Mouse (Mus musculus) ovary, postnatal 10 days (tissue): Measurements from ENCODE around the gene Xdh.

ENCODE experiments used
- DNase-seq: peaks from one replicate; pipeline ENCODE4 v3.0.0; 2022; ENCODE audit warnings: low spot score

Gene Xdh

DNA sequence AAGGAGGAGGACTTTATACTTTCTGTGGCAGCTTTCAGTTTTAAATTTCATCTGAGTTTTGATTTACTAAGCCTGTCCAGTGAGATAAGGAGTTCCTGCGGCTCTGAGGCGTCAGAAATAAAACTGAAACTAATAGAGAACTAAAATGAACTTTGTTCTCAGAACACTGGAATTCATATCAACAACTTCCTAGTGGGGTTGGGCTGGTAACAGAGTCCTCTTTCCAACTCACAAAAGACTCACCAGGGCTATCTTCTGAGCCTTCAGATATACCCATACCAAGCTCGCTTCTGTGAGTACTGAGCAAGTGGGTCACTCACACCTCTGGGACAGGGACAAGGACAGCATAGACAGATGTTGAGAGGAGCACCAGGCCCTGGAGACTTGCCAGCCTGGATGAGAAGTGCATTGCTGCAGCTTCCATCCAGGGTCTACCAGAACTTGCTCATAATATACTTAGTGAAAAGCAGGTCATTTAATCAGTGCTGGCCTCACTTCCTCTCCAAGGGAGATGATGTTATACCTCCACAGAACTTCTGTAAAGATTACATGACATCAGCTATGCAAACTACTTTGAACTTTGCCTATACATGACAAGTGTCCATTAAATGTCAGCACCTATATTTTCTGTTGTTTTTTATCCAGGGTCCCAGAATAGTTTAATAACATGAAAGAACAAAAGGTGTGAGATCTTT is 7.6 kb downstream of the Xdh start:
- DNase-seq = no peak

GRCm38 (mm10) chr17:73941816-73942215 is 8.2 kb downstream of the Xdh start:
- no peak for DNase-seq

DNA sequence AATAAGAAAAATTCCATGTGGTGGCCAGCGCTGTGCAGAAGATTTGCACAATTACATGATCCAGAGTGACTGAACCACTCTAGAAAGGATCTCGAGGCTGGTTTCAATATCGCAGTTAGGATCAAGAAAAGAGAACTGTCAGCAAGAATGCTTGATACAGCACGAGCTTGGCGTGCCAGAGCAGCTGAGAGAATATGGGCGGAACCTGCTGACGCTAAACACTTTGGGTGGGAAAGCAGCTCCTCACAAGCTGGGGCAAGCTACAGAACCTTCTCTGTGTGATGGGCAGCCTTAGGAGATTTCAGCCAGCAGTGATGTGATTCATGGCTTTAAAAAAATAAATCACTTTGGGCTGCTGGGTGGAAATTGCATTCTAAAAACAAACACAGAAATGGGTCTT is 12.9 kb downstream of the Xdh start:
- no peak for DNase-seq

GRCm38 (mm10) chr17:73935163-73935562 is 14.8 kb downstream of the Xdh start:
- no peak for DNase-seq

DNA sequence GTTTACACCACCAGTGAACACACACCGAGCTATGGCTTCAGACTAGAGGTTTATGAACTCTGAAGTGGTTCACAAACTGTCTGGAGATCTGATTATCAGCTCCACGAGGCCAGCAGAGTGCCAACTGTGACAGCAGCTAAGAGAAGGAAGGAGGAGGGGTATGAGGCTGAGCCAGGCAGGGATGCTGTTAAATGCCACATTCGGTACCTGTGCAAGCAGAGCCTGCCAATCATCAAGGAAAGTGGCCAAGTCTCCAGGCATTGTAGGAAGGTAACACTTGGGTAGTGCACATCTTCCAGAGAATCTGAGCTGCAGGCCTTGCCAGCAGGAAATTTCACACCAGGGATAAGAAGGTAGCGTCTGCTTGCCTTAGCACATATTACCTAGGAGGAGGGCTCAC is 15.7 kb downstream of the Xdh start:
- DNase-seq = no peak

DNA sequence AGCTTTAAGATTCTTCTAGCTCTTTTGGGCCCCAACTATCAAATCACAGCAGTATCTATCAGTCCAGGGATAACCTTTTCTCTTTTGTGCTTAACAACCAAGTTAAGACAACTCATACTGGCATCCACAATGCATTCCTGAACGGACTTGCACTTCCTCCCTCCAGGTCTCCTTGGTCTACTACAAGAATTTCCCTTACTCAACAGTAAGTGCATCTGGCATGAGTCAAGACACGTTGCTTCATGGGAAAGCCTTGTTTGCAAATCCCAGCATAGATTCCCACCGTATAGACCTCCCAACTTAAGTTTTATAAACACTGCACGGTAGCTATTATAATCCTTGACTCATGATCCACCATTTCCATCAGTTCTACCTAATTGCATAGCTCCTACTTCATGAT is 16.4 kb downstream of the Xdh start:
- no peak for DNase-seq

GRCm38 (mm10) chr17:73932497-73933059 is 17.4 kb downstream of the Xdh start:
- DNase-seq = no peak

DNA sequence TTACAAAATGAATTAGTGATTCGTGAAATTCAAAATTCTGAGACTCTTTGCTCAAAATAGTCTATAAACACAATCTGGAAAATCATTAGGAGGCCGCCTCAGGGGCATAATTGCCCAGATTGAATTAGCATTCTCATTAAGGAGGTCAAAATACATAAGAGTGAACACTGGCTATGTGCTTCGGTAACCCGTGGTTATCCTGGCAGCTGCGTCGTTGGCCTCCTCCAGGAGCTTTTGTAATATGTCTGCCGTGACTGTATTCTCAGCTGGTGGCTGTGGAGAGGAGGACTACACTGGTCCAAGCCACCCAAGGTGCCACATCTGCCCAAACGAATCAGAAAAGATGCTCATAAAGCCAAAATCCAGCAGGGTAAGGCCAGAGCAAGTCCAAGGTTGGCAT is 30.5 kb downstream of the Xdh start:
- no peak for DNase-seq

- no peak for DNase-seq
Measured at GRCm38 (mm10) chr17:73918944-73919381, 31.0 kb downstream of the Xdh start.

DNA sequence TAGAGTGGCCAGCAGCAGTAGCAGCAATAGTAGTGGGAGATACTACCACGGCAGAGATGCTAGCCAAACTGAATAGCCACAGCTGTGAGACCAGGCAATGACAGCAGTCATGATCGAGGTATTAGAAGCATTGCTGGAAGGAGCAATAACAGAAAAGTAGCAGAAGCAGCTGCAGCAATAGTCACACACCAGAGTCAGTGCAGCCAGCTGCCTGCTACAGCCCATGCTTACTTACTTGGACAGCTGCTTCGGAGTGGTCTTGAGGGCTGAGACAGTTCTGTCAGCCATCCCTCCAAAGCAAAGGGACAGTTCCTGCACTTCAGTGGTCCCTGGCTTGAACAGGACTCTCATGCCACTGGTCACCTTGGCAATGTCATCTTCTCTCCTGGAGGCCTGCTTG is 31.9 kb downstream of the Xdh start:
- no peak for DNase-seq

GRCm38 (mm10) chr17:73917713-73918112 is 32.3 kb downstream of the Xdh start:
- DNase-seq = no peak

DNA sequence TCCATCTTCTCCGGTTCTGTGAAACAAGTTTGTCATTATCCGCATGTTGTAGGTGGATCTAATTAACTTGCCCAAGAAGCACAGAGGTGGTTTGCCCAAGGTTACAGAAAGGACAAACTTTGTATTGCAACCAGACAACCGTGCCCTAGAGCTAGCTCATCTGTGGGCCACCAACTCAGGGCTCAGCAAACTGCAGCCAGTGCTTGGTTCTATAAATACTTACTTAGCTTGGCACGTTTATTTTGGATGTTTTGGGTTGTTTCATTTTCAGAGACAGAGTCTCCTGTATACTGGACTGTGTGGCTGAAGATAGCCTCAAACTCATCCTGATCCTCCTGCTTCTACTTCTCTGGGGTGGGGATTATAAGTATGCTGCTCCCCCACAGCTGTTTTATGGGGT is 35.3 kb downstream of the Xdh start:
- DNase-seq = no peak

DNA sequence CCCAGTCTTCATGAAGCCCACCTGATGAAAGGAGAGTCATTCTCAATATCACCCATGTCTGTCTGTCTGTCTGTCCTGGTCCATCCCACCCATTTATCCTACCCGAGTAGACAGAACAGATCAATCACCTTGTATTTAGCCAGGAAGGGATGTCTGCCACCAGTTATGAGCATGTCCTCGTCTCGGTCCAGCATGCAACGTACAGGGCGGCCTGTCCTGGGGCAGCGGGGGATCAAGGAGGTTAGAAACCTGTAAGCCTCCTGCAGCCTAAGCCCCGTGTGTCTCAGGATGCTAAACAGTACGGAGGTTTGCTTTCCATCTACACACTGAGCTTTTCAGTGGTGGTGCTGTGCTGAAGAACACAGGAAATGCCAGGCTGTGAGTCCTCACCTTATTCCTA is 43.9 kb downstream of the Xdh start:
- DNase-seq = no peak

- no peak for DNase-seq
Measured at GRCm38 (mm10) chr17:73905043-73905750, 44.8 kb downstream of the Xdh start.

DNA sequence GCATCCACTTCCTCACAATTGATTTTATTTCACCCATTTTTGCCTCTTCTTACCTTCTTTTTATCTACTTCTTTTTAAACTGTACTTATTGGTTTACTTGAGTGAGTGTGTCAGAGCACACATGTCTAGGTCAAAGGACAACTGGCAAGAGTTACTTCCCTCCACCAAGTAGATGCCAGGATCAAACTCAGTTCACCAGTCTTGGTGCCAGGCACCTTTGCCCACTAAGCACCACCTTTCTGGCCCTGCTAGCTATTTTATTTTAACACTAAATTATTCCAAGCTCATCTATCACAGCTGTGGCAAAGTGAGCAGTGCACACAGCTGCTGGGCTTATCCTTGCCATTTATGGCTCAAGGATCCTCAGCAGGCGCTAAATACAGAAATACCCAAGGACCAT is 46.9 kb downstream of the Xdh start:
- no peak for DNase-seq

- no peak for DNase-seq
Measured at GRCm38 (mm10) chr17:73902234-73902636, 47.8 kb downstream of the Xdh start.

GRCm38 (mm10) chr17:73894399-73894798 is 55.6 kb downstream of the Xdh start:
- no peak for DNase-seq

- no peak for DNase-seq
Measured at GRCm38 (mm10) chr17:73893822-73894221, 56.2 kb downstream of the Xdh start.

DNA sequence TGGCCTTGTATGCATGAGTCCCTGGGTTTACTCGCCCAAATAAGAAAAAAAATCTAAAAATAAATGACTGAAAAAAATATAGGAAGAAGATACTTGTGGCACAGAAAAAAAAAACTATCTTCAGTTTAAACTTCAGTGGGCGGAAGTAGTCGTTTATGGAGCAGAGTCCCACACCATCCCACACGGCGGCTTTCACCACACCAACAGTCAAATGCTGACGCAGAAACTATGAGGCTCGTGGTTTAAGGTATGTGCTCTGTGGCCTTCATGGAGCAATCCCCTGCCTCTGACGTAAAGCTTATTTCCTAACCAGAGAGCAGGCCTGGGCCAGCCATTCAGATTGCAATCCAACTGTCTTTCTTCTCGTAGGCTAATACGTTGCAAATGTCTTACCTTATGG is 56.8 kb downstream of the Xdh start:
- no peak for DNase-seq

DNA sequence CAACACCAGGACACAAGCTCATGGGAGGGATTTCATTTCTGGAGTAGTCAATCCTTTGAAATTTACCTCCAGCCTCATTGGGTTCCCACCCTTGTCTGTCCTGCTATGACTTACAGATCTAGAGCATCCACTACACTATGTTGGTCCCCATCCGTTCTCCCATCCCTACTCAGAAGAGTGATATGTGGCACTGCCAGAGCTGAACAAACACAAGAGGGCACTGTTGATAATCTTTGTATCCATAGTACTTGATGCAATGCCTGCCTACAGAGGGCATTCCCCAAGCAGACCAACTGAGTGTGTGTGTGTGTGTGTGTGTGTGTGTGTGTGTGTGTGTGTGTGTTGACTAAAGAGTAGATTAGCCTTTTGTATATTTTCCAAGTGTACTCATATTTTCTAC is 58.4 kb downstream of the Xdh start:
- no peak for DNase-seq

GRCm38 (mm10) chr17:73886071-73886785 is 63.8 kb downstream of the Xdh start:
- DNase-seq = no peak

DNA sequence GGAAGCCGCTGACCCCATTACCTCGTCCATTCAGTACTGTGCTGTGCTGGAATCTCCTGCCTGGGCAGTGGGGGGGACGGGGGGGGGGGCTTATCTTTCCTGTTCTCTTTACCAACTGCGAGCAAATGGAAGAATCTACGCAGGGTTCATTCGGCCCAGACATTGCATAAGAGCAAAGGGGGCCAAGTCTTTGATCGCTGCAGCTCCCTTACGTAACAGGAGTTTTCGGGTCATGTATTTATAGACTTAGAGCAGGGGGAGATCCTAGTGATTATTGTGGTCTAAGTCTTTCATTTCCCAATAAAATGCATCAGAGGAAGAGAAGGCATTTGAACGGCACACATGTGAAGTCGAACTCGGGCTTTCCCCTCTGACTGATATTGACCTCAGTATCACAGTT is 66.7 kb downstream of the Xdh start:
- no peak for DNase-seq

DNA sequence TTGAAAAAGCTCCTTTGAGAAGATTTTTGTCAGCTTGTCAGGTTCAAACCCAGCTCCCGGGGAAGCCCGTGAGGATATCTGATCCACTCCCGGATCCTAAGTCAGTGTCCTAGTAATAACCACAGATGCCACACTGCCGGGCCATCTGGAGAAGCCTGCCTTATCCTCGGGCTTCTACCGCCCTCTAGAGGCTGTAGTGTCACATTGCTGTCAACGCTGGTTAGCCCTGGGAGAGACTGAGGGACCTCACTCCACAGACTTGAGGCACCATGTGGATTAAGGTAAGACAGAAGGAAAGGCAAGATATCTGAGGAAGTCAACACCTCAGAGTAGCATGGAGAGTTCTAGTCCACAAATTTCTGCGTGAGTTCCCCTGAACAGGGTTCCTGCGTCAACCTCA is 67.8 kb downstream of the Xdh start:
- peak; percentile 39 for DNase-seq
